Mouse (Mus musculus) lung, adult 2 months (tissue): ENCODE results near the gene Zfyve21. TPM values are rescaled to one million over a fixed set of nuclear protein-coding genes. Genes with fewer than 3 reads are reported as not detected.

Experiments used
- DNase-seq: peaks from one replicate; pipeline ENCODE4 v3.0.0; 2022
- H3K4me1 ChIP-seq: fragments of 200-500 bp; 2 replicates; pipeline ENCODE4 v1.6.1; 2011; ENCODE audit warnings: low read length; ENCODE audit not compliant: control insufficient read depth, insufficient read depth
- H3K4me3 ChIP-seq: fragments of 200-500 bp; replicated peaks from 2 replicates; pipeline ENCODE3; 2011; ENCODE audit warnings: low read depth, mild to moderate bottlenecking, control low read depth, low read length; ENCODE audit errors: extremely low read depth
- CTCF ChIP-seq: fragments of 200-500 bp; IDR thresholded peaks from 2 replicates; pipeline ENCODE4 v1.5.1; 2011; ENCODE audit warnings: mild to moderate bottlenecking, low read length, control low read depth; ENCODE audit not compliant: insufficient read depth
- POLR2A ChIP-seq: fragments of 200-500 bp; IDR thresholded peaks from 2 replicates; pipeline ENCODE4 v1.6.1; 2011; ENCODE audit warnings: low read depth, mild to moderate bottlenecking, control low read depth, low read length, borderline replicate concordance; ENCODE audit errors: extremely low read depth
- WGBS: fragments of 180-500 bp; shearing (Covaris S2); methylation state at CpG from one replicate; pipeline ENCODE4 v1.1.7; 2018; 5-methylcytosine and 5-hydroxymethylcytosine counted together
- polyA plus RNA-seq: library from polyadenylated mRNA; depleted of rRNA; stranded (reverse); fragments of >200 nt; gene quantifications from 2 replicates; pipeline ENCODE4 v1.2.3, GENCODE M21; 2012; rRNA removed

Gene Zfyve21
- 79.8 and 83.4 TPM in 2 replicates for polyA plus RNA-seq

DNA sequence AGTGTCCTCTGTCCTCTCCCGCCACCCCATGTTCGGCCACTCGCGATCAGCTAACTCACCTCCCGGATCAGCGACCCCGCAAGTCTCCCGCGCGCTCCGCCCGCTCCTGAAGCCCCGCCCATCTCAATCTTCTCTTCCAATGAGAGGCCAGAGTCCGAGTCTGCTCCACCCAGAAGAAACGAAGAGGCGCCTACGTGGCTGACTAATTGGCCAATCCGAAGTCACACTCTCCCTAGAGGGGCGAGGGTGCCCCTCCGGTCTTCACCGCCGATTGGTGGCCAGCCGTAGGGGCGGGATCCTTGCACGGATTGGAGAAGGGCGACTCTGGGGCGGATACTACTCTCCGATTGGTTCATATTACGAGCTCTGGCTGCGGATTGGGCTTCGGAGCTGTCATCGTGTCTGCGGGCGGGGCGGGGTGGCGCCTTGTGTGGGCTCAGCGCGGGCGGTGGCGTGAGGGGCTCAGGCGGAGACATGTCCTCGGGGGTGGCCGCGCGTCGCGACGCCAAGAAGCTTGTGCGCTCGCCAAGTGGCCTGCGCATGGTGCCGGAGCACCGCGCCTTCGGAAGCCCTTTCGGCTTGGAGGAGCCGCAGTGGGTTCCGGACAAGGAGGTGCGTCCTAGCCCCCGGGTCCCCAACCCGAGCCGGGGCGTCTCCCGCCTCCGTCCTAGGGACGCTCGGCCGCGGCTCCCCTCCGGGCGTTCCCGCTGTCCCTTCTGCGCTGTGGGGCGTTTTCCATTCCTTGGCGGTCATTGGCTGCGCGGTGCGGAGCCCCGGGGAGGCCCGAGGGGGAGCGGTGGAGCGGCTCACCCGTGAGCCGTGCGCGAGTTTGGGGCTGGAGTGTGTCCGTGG, at the start of gene Zfyve21, which contains the start of gene Xrcc3:
TSS of gene Zfyve21 (plus strand) at position 405 of the 852 bp plus-strand sequence.
TSS of gene Xrcc3 (minus strand) at position 108 of the 852 bp plus-strand sequence.
- WGBS: under 1% methylated on average over 87 of the region's 87 CpGs
- peak; percentile 93 for DNase-seq
- Histone ChIP-seq H3K4me1 (peaks cover 16% of the 10 kb centered on the region), H3K4me3 (peak within 1 kb of the TSS; percentile 72)
- TF ChIP-seq CTCF (no peak), POLR2A (peak; percentile 91)

DNA sequence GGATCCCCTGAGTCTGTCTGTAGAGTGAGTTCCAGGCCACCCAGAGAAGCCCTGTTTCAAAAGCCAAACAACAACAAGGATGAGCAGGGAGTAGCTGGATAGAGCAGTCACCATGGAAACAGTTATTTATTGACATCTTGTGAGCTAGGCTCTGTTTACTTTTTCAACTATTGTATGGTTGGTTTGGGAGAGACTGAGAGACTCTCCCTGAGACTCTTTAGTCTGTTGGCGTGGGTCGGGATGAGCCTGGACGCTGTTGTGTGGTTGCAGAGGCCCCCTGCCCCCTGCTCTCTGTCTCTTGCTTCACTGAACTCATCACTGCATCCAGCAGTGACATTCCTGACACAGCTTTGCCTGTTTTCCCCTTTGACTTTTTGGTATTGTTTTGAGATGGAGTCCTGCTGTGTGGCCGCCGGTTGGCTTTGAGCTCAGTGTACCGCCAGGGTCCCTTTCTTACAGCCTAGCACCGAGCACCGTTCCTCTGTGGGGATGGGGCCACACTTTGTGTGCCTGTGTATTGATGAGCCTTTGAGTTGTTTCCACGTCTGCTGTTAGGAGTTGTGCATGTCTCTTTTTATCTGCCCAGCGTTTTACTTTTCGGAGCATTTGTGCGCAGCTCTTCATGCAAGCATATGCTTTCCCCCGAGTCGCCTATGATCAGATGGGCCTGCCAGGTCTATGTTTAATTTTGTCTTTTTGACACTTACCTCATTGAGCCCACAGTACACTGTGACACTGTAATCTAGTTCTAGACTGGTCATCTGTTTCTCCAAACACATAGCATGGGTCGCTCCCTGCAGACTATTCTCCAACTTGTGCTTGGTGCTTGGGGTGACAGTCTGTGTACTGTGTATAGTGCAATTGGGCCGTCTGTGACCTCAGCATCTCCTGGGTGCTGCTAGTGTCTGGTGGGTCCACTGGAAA, 47.4 kb upstream of the Zfyve21 start:
- DNase-seq: no peak
- TF ChIP-seq CTCF (no peak), POLR2A (no peak)
- Histone ChIP-seq H3K4me3 (no peak overlapping the region), H3K4me1 (peaks cover 24% of the 10 kb centered on the region)
- WGBS: 52% methylated on average over 16 of the region's 16 CpGs

DNA sequence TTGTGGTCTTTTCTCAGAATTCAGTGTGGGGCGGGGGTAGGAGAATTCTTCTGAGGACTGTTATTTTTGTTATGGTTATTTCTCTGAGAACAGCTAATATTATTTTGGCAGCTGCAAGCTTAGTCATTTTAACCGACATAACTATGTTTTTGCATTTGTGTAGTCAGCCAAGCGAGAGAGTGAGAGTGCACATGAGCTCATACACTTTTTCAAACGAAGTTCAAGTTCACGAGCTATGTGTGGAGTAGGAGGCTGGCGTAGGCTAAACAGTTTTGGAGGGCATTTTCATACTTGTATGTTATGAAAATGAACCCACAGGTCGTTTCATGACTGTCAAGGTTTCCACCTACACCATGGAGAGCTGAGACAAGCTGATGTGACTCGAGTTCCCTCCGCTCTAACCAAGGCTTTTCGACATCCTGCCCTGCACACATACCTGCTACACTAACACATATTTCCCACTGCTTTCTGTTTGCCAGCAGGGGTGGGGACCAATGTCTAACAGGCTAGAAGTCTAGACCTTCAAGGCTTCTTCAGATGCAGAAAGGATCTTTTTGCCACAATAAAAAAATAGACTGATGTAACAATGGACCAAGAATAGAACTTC, 45.5 kb upstream of the Zfyve21 start:
- no peak for DNase-seq
- WGBS: 65% methylated on average over 10 of the region's 10 CpGs
- Histone ChIP-seq H3K4me3 (no peak overlapping the region), H3K4me1 (peaks cover 18% of the 10 kb centered on the region)
- TF ChIP-seq POLR2A (no peak), CTCF (no peak)

DNA sequence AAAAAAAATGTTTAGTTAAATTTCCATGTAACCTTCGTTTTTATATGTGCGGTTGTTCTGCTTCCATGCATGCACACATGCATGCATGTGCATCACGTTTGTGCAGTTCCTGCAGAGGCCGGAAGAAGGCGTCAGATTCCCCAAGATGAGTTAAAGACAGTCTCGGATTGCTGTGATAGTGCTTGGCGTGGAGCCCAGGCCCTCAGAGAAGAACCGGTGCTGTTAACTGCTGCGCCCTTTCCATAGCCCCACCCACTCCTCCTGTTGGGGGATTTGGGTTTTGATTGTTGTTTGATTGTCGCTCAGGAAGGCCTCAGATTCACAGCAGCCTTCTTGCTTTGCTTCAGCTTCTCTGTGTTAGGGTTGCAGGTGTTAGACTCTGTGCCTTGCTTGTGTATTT, 44.7 kb upstream of the Zfyve21 start:
- DNase-seq: no peak
- TF ChIP-seq CTCF: peak; percentile 60
- no peak for TF ChIP-seq POLR2A

DNA sequence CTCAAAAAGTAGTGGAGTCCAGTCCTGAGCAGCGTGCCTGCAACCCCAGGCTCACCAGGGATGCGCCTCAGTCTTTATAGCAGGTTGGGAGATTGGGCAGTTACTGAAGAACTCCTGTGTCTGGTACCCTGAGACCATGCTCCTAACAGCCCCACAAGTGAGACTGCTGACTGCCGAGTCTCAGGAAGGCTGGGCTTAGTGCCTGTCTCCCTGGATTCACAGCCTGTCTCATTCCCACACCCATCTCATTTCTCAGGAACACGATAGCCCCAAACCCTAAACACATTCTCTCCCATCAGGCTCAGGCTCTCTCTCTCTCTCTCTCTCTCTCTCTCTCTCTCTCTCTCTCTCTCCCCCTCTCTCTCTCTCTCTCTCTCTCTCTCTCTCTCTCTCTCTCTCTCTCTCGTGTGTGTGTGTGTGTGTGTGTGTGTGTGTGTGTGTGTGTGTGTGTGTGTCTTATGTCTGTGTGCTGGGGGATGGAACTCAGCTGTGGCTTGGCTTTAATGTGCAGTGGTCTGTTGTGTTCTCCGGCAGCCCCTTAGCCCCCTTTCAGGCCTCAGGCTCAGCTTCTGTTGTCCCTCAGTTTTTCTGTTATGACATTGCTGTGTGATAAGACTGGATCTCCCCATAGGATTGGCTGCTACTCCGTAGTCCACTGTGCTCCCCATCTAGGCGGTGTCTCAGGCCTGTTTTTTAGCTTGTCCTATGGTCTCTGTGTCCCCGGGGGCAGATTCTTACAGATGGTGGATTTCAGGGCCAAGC, 44.0 kb upstream of the Zfyve21 start:
- DNase-seq: no peak
- peaks cover 18% of the 10 kb centered on the region for H3K4me1 ChIP-seq
- no peak overlapping the region for H3K4me3 ChIP-seq
- 52% methylated on average over 8 of the region's 9 CpGs for WGBS
- TF ChIP-seq POLR2A: no peak
- no peak for TF ChIP-seq CTCF

More for the DNA sequence above, 44.7 kb upstream of the Zfyve21 start:
- WGBS: 21% methylated on average over 10 of the region's 10 CpGs
- no peak overlapping the region for H3K4me3 ChIP-seq
- peaks cover 18% of the 10 kb centered on the region for H3K4me1 ChIP-seq

DNA sequence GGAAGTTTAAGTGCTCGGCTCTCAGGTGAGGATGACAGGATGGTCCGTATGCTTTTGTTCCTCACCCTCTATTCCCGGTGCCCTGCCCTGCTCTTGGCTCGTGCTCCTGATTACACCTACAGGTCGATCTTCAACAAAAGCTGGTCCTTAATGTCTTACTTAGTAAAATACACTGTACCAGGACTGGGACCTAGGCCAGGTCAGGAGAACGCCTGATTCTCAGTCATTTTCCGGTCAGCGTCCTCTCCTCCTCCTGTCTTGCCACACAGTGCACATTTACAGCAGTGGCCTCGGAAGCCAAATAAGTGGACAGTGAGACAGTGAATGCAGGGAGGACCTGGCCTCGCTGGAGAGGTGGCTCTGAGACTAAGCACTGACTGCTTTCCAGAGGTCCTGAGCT, 43.3 kb upstream of the Zfyve21 start:
- Histone ChIP-seq H3K4me1 (peaks cover 17% of the 10 kb centered on the region), H3K4me3 (no peak overlapping the region)
- WGBS: 74% methylated on average over 10 of the region's 10 CpGs
- TF ChIP-seq POLR2A (no peak), CTCF (no peak)
- DNase-seq: no peak

DNA sequence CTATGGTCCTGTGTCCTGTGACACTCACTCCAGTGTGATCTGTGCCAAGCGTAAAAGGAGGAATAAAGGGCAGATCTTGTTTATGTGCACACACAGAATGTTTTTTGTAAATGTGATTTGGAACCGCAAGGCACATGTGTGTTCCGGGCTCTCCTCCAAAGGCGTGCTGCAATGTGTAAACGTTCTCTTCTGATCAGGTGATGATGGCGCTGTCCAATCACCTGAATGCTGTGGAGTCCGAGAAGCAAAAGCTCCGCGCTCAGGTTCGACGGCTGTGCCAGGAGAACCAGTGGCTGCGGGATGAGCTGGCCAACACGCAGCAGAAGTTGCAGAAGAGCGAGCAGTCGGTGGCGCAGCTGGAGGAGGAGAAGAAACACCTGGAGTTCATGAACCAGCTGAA, 39.8 kb upstream of the Zfyve21 start:
- TF ChIP-seq CTCF (no peak), POLR2A (no peak)
- peaks cover 10% of the 10 kb centered on the region for H3K4me1 ChIP-seq
- 76% methylated on average over 16 of the region's 16 CpGs for WGBS
- no peak overlapping the region for H3K4me3 ChIP-seq
- DNase-seq: no peak

DNA sequence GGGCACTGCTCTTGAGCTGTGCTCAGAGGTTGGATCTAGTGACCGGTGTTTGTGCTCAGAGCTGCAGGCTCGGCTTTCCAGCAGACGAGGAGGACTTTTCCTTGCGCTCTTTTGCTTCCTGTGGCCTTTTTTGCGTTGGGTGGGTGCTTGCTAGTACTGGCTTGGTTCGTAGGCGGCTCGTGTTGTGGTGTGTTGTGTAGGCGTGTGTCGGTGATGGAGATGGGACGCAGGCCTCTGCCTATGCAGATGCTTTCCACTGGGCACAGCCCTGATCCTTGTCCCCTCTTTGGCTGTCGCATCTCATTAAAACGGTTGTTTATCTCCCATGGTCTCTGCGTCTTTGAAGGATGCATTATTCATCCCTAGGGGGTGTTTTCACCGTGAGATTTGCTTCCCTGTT, 39.1 kb upstream of the Zfyve21 start:
- Histone ChIP-seq H3K4me1 (peaks cover 5% of the 10 kb centered on the region), H3K4me3 (no peak overlapping the region)
- no peak for DNase-seq
- 78% methylated on average over 15 of the region's 15 CpGs for WGBS
- TF ChIP-seq POLR2A (no peak), CTCF (no peak)

DNA sequence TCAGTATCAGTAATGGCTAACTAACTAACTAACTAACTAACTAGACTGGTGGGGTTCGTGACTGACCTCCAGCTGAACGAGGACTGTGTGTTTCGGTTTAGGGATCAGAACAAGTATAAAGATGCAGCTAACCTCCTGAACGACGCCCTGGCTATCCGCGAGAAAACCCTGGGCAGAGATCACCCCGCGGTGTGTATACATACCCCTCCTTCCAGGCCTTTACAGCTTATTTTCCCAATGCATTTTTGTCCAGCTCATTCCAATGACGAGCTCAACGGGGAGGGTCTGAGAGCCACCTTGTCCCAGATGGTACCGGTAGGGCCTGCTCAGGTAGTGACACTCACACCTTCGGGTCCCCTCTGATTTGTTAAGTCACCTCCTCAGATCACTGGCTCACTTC, 36.1 kb upstream of the Zfyve21 start:
- no peak overlapping the region for H3K4me3 ChIP-seq
- DNase-seq: no peak
- TF ChIP-seq POLR2A: no peak
- no peak for TF ChIP-seq CTCF
- H3K4me1 ChIP-seq: peaks cover 9% of the 10 kb centered on the region
- WGBS: 83% methylated on average over 13 of the region's 13 CpGs

DNA sequence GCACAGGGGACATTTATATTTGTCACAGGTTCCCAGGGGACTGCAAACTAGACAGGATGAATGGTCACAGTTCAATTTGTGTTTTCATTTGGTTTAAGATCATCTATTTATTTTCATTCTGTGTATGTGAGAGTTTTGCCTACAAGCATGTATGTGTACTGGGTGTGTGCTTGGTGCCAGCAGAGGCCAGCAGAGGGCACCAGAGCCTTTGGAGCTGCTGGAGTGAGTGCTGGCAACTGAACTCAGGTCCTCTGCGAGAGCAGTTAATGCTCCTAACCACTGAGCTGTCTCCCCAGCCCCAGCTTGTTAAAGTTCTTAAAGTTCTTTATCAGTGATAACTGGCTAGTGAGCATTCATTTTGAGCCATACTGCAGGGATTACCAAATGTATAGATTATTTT, 34.4 kb upstream of the Zfyve21 start:
- DNase-seq: no peak
- Histone ChIP-seq H3K4me3 (no peak overlapping the region), H3K4me1 (peaks cover 9% of the 10 kb centered on the region)
- WGBS: 100% methylated on average over 1 of the region's 1 CpGs
- TF ChIP-seq CTCF (peak; percentile 27; the same call in 1 of the 2 replicates), POLR2A (no peak)
